7 mouse cellular contexts compared by ENCODE assay signal in the genomic region with DNA sequence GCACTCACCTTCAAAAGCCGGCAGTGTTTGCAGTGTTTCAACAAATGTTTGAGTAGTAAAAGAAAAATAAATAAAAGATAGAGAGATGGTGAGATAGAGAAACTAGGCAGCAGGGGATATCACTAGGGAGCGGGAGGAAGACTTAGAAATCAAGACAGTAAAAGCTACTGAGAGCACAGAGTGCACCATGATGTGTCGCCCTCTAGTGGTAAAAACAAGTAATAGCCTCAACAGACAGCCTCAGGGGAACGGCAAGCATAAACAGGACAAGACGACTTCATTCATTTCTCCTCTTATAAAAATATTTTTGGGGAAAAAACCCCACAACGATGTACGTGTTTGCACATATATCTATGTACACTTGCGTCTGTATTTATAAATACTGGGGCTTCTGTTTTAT.
DNase-seq lines count a peak whose midpoint lies in the region; ATAC-seq and TF ChIP-seq lines count a peak whose summit lies in the region.

No protein-coding gene starts in this region.

- no peak overlapping the region for H3K9ac ChIP-seq in limb, embryonic 12.5 days (replicated peaks)
- H3K9ac ChIP-seq in forebrain, postnatal 0 days = no peak overlapping the region
- no peak overlapping the region for H3K9ac ChIP-seq in neural tube, embryonic 12.5 days

- H3K4me2 ChIP-seq in limb, embryonic 12.5 days = peak overlapping the region; percentile 13; the same call in 1 of the 2 replicates
- no peak overlapping the region for H3K4me2 ChIP-seq in forebrain, postnatal 0 days (ENCODE audit: low read depth)
- peak overlapping the region; percentile 38 for H3K4me2 ChIP-seq in neural tube, embryonic 12.5 days (replicated peaks)

- no peak overlapping the region for H3K4me3 ChIP-seq in limb, embryonic 12.5 days (replicated peaks)
- no peak overlapping the region for H3K4me3 ChIP-seq in limb, embryonic 10.5 days
- no peak overlapping the region for H3K4me3 ChIP-seq in forebrain, postnatal 0 days (ENCODE audit: low read depth, low read length)
- no peak overlapping the region for H3K4me3 ChIP-seq in neural tube, embryonic 12.5 days

- no peak overlapping the region for H3K27ac ChIP-seq in limb, embryonic 12.5 days
- H3K27ac ChIP-seq in limb, embryonic 10.5 days = no peak overlapping the region
- no peak overlapping the region for H3K27ac ChIP-seq in forebrain, postnatal 0 days (ENCODE audit: low read depth, low read length)
- no peak overlapping the region for H3K27ac ChIP-seq in neural tube, embryonic 12.5 days

- TF ChIP-seq CTCF in forebrain, postnatal 0 days (IDR thresholded peaks at IDR 0.05; ENCODE audit: low read depth) = peak; percentile 88

- WGBS in limb, embryonic 12.5 days = 18% methylated on average over 8 of the region's 8 CpGs
- WGBS in limb, embryonic 10.5 days = 26% methylated on average over 8 of the region's 8 CpGs
- WGBS in forebrain, postnatal 0 days = 17% methylated on average over 8 of the region's 8 CpGs
- WGBS in neural tube, embryonic 12.5 days = 22% methylated on average over 8 of the region's 8 CpGs

- H3K9me3 ChIP-seq in limb, embryonic 12.5 days = no peaks in the 10 kb centered on the region
- H3K9me3 ChIP-seq in limb, embryonic 10.5 days (replicated peaks) = no peaks in the 10 kb centered on the region
- no peaks in the 10 kb centered on the region for H3K9me3 ChIP-seq in forebrain, postnatal 0 days (ENCODE audit: low read length)
- H3K9me3 ChIP-seq in neural tube, embryonic 12.5 days = no peaks in the 10 kb centered on the region

- no peaks in the 10 kb centered on the region for H3K4me1 ChIP-seq in limb, embryonic 12.5 days (replicated peaks)
- H3K4me1 ChIP-seq in limb, embryonic 10.5 days = no peaks in the 10 kb centered on the region
- H3K4me1 ChIP-seq in forebrain, postnatal 0 days (ENCODE audit: insufficient read depth) = no peaks in the 10 kb centered on the region
- H3K4me1 ChIP-seq in neural tube, embryonic 12.5 days = no peaks in the 10 kb centered on the region

- no peak for ATAC-seq in limb, embryonic 12.5 days (ENCODE audit: insufficient number of reproducible peaks, insufficient read depth, low FRiP score, low TSS enrichment, low read depth)
- peak; percentile 77 for ATAC-seq in forebrain, postnatal 0 days
- ATAC-seq in neural tube, embryonic 12.5 days (ENCODE audit: low FRiP score, low read depth) = no peak

- H3K36me3 ChIP-seq in limb, embryonic 12.5 days = no peaks in the 10 kb centered on the region
- no peaks in the 10 kb centered on the region for H3K36me3 ChIP-seq in limb, embryonic 10.5 days
- no peaks in the 10 kb centered on the region for H3K36me3 ChIP-seq in forebrain, postnatal 0 days (ENCODE audit: insufficient read depth)
- H3K36me3 ChIP-seq in neural tube, embryonic 12.5 days = no peaks in the 10 kb centered on the region

- no peaks in the 10 kb centered on the region for H3K27me3 ChIP-seq in limb, embryonic 12.5 days
- H3K27me3 ChIP-seq in limb, embryonic 10.5 days (ENCODE audit: low read depth, poor library complexity, severe bottlenecking) = no peaks in the 10 kb centered on the region
- H3K27me3 ChIP-seq in forebrain, postnatal 0 days (ENCODE audit: insufficient read depth, low read length) = no peaks in the 10 kb centered on the region
- no peaks in the 10 kb centered on the region for H3K27me3 ChIP-seq in neural tube, embryonic 12.5 days (replicated peaks)

- DNase-seq in limb, embryonic 10.5 days (ENCODE audit: low spot score) = no peak
- DNase-seq in c-Kit-negative CD71-positive TER-119-positive erythroid progenitor cells, embryonic 14.5 days (ENCODE audit: low read depth, low spot score) = peak; percentile 1
- DNase-seq in forebrain, postnatal 0 days = peak; percentile 73
- DNase-seq in layer of hippocampus, postnatal 14 days (ENCODE audit: low spot score in 2 of 2) = no peak
- DNase-seq in left cerebral cortex, adult 18-20 months (ENCODE audit: low spot score in 2 of 2) = no peak

Comparison
In these comparisons a context has a peak if more than half of its experiments do, and no peak if none do; other contexts are left out.
1. DNase-seq: peak in c-Kit-negative CD71-positive TER-119-positive erythroid progenitor cells, embryonic 14.5 days (single experiment) and forebrain, postnatal 0 days (single experiment); none in limb, embryonic 10.5 days (single experiment), layer of hippocampus, postnatal 14 days (0 of 2) and left cerebral cortex, adult 18-20 months (0 of 2).